Mouse (Mus musculus) adrenal gland, adult 8-10 months (tissue): ENCODE results near the gene Cyyr1. TPM values are rescaled to one million over a fixed set of nuclear protein-coding genes. Genes with fewer than 3 reads are reported as not detected.
"Not testable (repeated sequence)": the region's sequence is repeated elsewhere in the genome, so short reads cannot be mapped to it uniquely, and the experiment has no call there.

Experiments
- DNase-seq: peaks from one replicate; pipeline ENCODE4 v3.0.0; 2022
- total RNA-seq, 4 experiments: library from RNA; stranded (reverse); gene quantifications; 2 replicates each; pipeline ENCODE4 v1.2.4; 2022

Gene Cyyr1
- total RNA-seq = 10 to 100 TPM; 14.5 to 29.3 (median 24.4) TPM

DNA sequence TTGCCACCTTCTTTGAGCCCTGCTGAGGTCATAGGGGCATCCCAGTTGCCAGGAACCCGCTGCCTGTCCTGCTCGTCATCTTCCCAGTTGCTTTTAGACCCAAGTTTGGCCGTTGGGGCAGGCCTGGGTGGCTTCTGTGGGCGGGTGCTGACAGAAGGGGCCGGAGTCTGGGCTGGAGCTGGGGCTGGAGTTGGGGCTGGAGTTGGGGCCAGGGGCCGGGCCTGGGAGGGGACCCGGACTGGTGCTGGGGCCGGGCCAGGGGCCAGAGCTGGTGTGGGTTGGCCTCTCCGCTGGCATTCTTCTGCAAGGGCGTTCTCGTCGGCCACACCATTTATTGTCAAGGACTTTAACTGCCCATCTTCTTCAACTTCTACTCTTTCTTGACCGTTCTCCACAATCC lies at the start of gene Cyyr1:
Cyyr1 (minus strand) TSS at position 101 of the 400 bp plus-strand sequence.
- DNase-seq = not testable (repeated sequence)

DNA sequence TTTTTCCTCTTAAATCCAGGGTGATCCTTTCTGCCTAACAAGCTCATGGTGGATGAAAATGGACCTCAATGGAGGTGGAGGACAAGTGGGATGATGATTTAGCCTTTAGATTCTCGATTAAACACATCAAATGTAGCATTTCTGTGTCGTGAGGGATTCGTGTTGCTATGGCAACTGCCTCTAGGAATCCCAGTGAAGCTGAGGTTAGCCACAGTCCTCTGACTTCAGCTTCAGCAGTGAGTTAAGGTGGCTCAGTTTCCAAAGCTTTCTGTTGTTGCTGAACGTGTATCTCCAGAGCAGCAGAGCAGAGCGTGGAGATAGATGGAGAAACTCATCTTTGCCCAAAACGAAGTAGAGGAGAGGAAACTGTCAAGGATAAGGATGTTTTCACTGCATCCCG lies 35.6 kb upstream of the Cyyr1 start:
- no peak for DNase-seq

DNA sequence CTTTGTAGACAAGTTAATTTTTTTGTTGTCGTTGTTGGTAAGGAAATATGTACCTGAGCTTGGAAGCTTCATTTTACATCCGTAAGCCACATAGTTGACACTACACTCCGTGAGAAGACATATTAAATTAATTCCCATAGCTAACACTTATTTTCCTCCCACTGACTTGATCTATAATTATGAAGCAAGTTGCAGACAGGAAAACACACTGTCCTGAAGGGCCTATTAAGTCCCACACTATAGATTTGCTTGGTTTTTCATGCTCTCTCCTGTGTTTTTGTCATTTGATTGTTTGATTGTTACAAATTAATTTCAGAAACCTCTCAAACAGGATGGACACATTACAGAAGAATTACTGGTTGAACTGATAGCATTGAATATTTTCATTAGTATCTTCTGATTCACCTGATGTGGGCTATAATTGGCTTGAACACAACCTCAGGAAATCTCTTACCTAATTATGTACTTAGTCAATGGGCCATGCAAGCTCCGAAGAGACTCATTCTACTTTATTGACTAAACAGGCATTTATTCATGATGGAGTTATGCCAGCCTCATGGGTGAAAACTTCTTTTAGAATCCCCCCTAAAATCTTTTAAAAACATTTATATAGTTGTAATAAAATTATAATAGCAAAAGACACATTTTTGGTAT lies 34.5 kb upstream of the Cyyr1 start:
- DNase-seq = no peak

DNA sequence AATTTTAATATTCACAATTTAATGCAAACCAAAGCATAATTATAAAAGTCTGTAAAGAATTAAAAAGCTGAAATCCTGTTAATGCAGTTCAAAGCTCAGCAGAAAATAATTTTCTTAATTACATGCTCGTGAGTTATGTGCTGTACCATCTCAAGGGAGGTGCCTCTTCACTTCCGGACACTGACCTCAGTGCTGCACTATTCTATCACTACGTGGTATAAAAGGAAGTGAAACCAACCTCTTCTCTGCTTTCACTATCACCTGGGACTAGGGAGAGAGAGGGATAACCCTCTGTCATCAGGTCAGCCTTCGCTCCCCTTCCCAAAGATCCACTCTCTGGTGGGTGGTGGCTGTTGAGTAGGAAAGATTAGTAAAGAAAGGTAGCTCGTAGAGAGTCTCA lies 13.3 kb upstream of the Cyyr1 start:
- DNase-seq = no peak

DNA sequence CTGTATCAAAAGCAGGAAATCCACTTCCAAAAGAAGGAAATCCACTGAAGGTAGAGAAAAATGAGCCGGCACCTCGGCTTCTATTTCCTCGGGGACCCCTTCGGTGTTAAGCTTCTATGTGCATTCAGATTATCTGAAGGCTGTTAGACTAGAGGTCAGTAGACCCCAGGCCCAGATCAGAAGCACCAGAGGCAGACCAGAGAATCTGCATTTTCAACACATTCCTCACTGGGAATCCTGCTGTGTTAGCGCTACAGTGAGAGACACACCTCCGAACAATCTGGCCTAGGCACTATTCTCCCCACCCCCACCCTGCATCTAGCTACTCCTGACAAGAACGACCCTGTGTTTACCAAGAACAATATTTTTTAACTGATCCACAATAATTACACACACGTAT lies 641 bp upstream of the Cyyr1 start:
- no peak for DNase-seq

DNA sequence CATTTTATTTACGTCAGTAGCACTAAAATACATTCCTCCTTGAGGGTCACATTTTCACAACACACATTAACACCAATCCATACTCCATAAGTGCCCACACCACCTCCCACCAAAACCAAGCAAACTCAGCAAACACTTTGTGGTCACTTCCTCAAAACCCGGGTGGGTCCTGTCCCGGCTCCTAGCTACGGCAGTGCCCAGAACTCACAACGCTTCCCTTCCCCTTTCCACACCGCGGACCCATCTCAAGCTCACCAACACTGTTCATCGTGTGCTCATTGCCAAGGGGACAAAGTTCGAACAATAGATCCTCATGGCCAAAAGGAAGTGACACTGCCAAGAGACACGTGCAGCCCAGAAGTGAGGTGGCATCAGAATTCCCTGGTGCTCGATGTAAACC lies 1.2 kb downstream of the Cyyr1 start:
- not testable (repeated sequence) for DNase-seq

DNA sequence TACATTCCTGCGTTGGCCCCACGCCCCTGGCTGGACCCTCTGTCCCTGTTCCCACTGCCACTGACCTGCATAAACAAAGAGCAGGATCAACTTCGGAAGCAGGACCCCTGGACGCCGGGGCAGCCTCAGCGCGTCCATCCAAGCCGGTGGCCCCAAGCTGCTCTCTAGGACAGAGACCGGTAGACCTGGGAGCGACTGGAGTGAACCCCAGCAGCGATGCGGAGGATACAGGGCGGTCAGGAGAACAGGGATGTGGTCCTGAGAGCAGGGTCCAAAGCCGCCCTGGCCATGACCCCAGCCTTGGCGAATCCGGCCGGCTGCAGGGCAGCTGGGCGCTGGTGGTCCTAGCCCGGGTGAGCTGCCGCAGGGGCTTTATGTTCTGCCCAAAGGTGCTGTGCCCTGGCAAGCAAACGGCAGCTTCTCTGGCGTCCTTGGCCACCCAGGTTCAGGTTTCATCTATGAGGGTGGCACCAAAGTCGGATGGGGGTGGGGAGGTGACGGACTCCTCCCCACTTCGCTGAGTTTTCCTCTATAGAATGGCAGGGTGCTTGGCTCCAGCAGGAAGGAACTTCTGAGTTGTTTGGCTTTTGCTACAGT lies 3.1 kb downstream of the Cyyr1 start:
- peak; percentile 17 for DNase-seq

DNA sequence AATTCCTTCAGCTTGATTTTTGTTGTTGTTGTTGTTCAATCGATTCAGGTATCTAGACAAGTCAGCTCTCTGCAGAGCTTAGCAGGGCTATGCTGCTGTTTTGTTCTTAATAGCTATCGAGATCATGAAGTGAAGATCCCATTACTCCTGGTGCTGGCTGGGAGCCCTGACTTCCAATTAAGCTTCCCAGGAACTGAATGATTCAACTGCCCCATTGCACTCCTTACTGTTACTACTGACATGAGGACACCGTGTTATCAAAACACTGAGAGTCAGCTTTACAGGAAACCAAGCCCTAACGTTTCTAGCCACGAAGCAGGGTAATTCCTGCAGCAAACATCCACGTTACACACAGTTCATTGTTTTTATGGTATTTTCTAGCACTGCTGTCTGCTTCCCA lies 6.7 kb downstream of the Cyyr1 start:
- DNase-seq = peak; percentile 17

DNA sequence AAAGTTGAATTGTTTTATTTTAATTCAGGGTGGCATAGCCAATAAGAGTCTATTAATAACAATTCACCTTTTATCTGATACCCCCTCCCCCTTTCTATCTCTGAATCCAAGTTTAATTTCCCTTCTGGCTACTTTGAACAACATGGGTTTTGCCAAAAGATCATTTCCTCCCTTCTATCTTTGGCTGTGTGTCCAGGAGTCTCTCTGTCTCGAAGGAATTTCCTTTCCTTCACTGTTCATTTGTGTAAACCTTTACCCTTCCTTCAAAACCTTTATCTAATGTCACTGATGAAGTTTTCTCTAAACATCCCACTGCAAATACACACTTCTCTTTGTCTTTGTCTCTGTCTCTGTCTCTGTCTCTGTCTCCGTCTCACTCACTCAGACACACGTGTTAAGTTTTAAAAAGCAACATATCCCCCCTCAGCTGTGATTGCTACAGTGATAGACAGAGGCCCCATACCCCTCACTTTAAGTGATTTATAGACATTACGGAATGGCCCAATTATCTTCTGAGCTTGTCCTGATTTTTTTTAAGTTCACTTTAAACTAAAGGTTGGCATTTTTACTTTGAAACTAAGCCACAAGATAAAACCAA lies 11.4 kb downstream of the Cyyr1 start:
- DNase-seq = no peak

DNA sequence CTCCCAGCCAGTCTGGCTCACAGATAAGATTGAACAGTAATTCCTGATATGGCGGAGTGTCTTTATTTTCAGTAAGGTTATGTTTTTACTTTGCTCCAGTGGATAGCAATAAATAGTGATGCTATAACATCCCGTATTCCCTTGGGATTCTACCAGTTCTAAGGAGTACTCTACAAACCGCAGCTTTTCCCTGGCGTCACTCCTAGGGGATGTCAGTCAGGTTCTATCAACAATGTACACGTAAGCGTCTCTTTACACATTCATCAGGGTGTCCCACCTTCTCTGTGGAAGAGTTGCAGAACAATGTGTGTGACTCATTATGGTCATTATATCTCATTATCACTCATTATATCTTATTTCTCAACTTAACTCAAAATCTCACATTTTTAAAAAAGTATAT lies 12.2 kb downstream of the Cyyr1 start:
- DNase-seq = no peak

DNA sequence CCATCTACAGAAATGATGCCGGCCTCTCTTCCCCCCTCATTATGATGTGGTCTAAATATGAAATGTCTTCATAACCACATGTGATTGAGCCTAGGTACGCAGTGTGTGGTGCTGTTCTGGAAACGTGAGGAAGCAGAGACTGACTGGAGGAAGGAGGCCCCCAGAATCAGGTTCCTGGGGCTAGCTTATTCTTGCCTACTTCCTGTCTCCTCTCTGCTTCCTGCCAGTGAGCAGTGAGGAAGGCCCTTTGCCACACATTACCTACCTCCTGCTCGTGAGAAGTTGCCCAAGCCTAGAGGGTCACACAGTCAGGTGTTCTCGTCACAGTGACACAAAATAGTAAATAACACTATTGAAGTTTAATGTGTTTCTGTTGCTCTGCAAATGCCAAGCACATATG lies 14.8 kb downstream of the Cyyr1 start:
- DNase-seq = no peak

DNA sequence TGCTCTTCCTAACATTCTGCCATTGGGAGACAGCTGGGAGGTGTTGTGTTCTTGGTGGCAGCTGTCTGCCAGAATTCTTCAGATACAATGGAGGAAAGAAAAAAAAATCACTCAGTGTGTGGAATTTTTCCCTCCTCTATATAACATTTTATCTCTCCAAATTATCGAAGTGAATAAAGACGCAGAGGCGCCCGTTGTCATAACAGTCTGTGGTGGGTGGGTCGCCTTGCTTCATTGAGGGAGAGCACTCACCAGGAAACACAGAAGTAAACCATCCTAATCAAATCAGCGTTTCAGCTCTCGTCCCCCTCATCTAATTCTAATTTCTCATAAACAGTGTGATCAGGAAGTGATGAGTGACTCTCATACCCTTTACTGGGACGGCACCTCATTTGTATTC lies 17.1 kb downstream of the Cyyr1 start:
- DNase-seq = no peak

DNA sequence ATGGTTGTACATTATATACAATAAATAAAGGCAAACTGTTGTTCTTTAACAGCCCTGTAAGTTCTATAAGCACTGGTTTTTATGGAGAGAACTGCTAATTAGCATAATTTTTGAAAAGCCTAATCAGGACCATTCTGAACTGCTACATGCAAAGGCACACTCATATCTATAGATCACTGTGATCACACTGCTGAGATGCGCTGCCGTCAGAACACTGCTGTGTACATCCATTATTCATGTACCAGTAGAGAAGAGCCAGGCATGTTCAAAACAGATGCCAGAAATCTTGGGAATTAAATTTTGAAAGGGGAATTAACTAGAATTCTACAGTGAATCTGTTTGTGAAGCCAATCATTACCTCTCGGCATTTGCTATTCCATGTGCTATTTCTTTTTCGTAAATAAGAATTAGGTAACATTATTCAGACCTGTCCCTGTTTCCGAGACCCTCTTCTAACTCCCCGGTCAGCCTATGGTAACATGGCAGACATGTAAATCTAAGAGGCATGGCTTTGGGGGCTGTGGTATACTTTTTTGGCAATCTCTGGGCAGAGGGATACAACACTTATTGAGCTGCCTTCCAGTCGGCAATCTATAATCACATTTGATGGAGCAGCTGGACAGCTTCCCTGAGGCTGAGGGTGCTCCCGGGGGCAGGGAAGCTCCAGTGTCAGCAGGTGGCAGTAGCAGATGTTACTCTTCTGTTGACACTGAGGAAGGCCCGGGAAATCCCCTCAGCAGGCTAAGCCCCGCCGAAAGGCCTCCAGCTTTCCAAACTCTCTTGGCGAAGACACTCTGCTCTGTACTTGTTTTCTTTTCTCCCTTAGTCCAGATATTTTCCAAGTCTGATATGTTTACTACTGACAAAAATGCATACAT lies 25.2 kb downstream of the Cyyr1 start:
- DNase-seq = no peak

DNA sequence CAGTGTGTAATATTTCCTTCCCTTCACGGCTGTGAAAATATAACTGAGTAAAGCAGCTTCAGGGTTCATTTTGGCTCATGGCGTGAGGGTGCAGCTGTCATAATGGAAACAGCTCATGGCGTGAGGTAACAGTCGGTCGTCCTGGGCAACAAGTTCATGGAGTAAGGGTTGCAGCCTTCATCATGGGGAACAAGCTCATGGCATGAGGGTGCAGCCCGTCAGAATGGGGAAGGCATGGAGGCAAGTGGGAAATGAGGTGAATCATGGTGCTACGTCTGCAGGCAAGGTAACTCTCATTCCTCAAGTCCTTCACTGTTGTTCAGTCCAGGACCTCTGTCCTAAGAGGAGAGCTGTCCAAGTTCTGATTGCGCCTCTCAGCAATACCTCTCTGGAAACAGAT lies 28.6 kb downstream of the Cyyr1 start:
- no peak for DNase-seq

DNA sequence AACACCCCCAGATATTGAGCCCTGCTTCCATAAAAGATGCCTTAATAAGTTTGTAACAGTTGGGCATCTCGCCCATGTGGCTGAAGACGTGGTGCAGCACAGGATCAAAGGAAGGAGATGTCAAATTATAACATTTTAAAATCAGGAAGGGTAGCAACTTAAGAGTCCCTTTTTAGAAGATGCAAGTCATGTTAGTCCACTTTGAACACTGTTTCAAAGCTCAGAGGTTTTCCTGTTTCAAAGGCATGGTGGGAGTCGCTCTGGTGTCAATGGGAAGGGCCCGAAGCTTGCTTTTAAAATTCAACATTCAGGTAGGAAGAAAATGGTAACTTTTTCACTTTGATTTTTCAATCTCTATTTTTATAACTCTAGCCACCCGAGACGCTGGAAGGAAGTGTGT lies 45.9 kb downstream of the Cyyr1 start:
- no peak for DNase-seq

DNA sequence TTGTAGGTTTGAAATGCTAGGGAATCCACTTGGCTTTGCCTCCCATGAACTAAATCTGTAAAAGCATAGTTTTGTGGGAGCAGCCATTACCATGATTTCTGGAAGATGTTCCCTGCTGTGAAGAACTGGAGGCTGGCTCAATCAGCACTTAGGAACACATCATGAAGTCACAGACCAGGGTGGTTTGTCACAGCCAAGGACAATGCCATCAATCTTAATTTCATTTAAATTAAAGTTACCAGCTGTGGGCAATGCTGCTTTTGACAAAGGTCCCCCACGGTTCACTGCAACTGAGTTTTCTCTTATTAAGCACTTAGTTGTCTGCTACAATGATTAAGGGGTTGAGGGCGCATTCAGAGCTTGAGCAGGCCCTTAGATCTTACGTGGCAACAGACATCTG lies 48.1 kb downstream of the Cyyr1 start:
- DNase-seq = no peak

DNA sequence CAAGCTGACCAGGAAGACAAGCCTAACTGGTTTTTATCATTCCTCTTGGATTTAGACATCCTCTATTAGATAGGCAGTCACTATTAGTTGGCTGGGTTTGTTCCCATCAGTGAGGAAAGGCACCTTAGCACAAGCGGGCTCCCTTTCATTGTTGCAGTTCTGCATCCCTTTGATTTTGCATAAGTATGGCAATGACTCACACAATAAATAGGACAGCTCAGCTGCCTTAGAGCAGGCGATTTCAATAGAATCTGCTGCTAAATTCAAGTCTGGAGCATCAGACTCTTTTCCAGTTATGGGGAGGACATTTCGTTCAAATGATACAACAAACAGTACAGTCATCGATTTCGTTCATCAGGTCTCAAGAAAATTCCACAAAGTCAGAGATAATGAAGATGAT lies 49.8 kb downstream of the Cyyr1 start:
- DNase-seq = no peak

DNA sequence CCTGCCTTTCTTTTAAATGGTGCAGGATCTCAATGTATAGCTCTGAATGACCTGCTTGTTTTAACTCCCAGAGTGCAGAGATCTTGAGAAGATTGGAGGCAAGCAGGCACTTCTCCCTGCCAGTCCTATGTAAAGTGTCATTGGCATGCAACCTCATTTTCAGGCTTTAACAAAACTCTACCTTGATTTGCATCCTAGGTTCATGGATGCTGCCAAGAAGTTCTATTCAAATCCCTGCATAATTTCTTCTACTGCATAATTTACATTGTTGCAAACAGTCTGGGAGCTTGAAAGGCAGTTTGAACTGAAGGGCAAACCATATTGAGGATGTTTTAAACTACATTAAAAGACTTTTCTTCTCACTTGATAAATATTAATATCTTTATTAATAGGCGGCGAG lies 57.4 kb downstream of the Cyyr1 start:
- no peak for DNase-seq

DNA sequence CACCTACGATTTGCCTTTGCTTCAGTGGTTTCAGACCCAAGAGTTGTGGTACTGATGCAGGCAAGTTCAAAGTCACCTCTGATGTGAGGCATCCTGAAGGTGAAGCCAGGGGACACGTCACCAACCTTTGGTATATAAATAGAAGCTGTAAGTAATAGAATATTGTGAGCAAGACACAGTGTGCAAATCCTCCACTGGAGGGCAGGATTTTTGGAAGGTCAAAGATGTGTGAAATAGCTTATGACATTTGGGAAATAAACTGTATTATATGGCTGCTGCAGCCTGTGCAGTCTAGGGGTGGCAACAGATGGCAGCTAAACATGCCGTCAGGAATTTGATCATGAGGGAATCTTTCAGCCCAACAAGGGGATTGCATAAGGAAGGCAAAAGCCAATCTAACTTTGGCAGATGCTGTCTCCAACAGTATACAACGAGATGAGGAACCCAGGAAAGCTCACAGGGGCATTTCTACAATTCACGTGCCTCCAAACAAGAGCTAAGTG lies 65.0 kb downstream of the Cyyr1 start:
- no peak for DNase-seq

DNA sequence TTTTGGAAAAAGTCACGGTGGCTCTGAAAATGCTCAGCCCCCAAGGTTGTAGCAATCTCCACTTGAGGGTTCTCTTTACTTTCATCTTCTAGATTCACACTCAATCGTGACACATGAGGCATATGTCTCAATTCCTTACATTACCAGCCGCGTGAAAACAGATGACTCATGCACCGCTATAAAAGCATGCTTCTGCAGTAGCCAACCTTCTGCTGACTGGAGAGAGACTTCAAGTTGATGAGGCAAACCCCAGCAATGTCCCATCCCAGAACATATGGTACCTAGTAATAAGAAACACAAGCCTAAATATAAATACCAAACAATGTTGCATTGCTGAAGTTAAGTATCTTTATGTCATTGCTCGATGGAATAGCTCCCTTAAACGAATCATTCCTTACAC lies 65.9 kb downstream of the Cyyr1 start:
- DNase-seq = no peak

DNA sequence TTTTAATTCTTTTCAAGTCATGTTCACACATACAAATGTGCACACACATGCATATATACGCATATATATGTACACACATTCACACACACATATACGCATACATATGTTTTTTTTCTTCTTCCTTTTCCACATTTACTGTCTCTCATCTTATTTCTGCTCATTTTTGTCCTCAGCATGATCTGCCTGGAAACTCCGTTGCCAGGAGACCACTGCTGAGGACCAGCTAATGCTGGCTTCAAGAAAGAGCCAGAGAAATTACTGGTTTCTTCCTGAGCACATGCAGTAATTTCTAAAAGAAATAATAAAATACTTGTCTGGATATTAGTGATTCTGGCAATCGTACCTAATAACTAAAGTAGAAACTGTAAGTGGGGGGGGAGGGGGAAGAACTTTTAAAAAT lies 68.6 kb downstream of the Cyyr1 start:
- no peak for DNase-seq

DNA sequence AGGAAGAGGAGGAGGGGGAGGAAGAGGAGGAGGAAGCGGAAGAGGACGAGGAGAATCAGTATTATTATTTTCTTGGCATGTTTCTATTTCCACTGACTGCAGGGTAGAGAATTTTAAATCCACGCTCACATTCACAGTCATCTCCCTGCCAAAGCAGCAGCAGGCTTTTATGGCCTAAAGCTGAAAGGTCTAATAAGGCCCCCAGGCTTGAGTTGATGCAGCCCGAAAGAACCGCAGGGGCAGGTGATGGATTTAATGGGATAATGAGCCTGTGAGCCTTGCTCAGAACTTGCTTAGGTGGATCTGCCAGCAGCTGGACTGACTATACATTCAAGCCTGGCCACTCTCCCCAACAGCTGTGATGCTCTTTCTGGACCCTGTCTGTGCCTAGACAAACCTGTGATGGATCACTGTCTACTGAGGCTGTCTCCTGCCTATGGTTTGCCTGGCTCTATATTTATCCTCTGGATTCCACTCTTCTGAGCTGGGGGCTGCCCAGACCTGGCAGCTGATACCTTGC lies 78.6 kb downstream of the Cyyr1 start:
- DNase-seq = no peak

DNA sequence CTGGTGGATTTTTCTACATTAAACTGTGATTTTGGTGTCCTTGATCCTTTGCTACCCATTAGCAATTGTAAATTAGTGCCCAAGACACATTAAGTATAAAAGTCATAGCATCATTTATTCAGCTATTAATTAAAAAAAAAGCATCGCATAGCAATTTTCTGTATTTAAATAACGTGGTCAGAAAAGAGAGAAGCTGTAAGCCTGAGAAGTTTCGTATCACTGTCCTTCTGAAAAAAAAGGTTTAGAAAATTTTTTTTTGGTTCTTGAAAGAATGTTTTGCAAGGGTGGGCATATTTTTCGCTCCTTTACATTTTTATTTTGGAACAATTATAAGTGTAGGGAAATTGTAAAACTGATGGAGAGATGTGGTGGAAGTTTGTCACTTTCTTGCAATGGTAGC lies 83.1 kb downstream of the Cyyr1 start:
- no peak for DNase-seq
